Mouse (Mus musculus) heart, adult 2 months (tissue): ENCODE data around the gene Fam102b. TPM values are rescaled to one million over a fixed set of nuclear protein-coding genes. Genes with fewer than 3 reads are reported as not detected.

Source experiments
- DNase-seq, 2 experiments: peaks; one replicate each; pipeline ENCODE4 v3.0.0; 2021
- H3K27ac ChIP-seq: fragments of 200-600 bp; 2 replicates; pipeline ENCODE4 v1.8.1; 2022
- H3K27me3 ChIP-seq: fragments of 200-500 bp; 2 replicates; pipeline ENCODE4 v1.6.1; 2012; ENCODE audit warnings: mild to moderate bottlenecking, low read length, inconsistent platforms, mixed read lengths; ENCODE audit not compliant: control insufficient read depth, insufficient read depth
- H3K36me3 ChIP-seq: fragments of 200-500 bp; 2 replicates; pipeline ENCODE4 v1.6.1; 2012; ENCODE audit warnings: low read length, inconsistent platforms; ENCODE audit not compliant: control insufficient read depth, insufficient read depth
- H3K4me1 ChIP-seq: fragments of 200-500 bp; 2 replicates; pipeline ENCODE4 v1.6.1; 2011; ENCODE audit warnings: low read length; ENCODE audit not compliant: control insufficient read depth, insufficient read depth
- H3K4me3 ChIP-seq: fragments of 200-600 bp; 2 replicates; pipeline ENCODE4 v1.8.1; 2022
- H3K79me2 ChIP-seq: fragments of 200-500 bp; replicated peaks from 2 replicates; pipeline ENCODE4 v1.6.1; 2012; ENCODE audit warnings: mild to moderate bottlenecking, inconsistent platforms, low read length, moderate library complexity, mixed read lengths; ENCODE audit not compliant: control insufficient read depth, insufficient read depth
- H3K9ac ChIP-seq: fragments of 200-500 bp; 2 replicates; pipeline ENCODE4 v1.6.1; 2012; ENCODE audit warnings: low read depth, mild to moderate bottlenecking, control low read depth, inconsistent platforms, low read length, mixed read lengths
- CTCF ChIP-seq: fragments of 200-600 bp; IDR thresholded peaks from 2 replicates; pipeline ENCODE4 v1.8.1; 2022; ENCODE audit warnings: antibody characterized with exemption, mild to moderate bottlenecking, moderate library complexity
- EP300 ChIP-seq: fragments of 200-500 bp; IDR thresholded peaks from 2 replicates; pipeline ENCODE4 v1.6.1; 2011; ENCODE audit warnings: low read depth, low read length, control low read depth; ENCODE audit not compliant: insufficient read depth
- POLR2A ChIP-seq: fragments of 200-500 bp; IDR thresholded peaks from 2 replicates; pipeline ENCODE4 v1.6.1; 2011; ENCODE audit warnings: mild to moderate bottlenecking, low read depth, low read length, control low read depth; ENCODE audit not compliant: insufficient read depth
- WGBS: fragments of 180-500 bp; shearing (Covaris S2); methylation state at CpG from one replicate; pipeline ENCODE4 v1.1.7; 2018; 5-methylcytosine and 5-hydroxymethylcytosine counted together
- intact Hi-C: fragments of 180-260 bp; cut with DNase I; formaldehyde crosslinking; loops from one replicate; pipeline ENCODE4 v1.15.1; 2025
- polyA plus RNA-seq: library from polyadenylated mRNA; depleted of rRNA; stranded (reverse); fragments of >200 nt; gene quantifications from 2 replicates; pipeline ENCODE4 v1.2.3, GENCODE M21; 2012
- total RNA-seq, 2 experiments: library from RNA; stranded (reverse); gene quantifications; 2 replicates each; pipeline ENCODE4 v1.2.3; 2021

Fam102b gene
- total and polyA plus RNA-seq, 3 experiments: 4.9 to 12.7 (median 11.2) TPM

DNA sequence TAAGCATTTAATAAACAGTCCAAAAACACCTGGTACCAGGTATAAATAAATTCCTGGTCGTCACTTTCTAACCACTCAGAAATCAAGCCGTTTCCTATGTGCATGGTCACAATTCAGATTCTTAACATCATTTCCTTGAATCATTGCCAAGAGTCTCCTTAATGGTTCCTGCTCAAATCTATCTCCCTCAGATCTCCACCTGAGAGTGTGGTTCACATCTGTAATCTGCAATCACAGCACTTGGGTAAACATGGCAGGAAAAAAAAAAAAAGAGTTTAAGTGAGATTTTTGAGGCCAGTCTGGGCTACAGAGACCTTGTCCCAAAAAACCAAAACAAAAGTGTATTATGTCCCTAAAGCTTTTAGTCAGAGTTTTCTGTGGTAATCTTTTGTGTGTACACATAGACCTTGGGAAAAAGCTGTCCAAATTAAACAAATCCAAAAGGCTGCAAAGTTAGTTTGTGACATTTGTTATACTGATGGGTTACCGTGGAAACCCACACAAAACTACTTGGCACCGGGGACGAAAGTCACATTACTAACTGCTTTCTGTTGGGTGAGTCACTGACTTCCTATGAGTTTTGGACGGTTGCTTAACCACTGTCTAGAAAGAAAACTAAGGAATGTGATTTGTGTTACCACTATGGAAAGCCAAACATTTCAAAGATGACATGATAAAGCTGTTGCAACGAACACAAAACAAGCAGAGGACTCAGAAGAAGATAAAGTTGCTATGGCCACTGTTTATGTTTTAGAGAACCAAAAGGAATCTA lies 16.7 kb downstream of the Fam102b start:
- H3K27me3 ChIP-seq: no peaks in the 10 kb centered on the region
- H3K4me3 ChIP-seq: no peak overlapping the region
- intact Hi-C loops: loop anchor here (5.0 kb wide), 1 partner anchor 38 kb away; no protein-coding TSS in a partner anchor
- peak in 1 of 2 experiments; percentile 59 for DNase-seq
- 20% methylated on average over 7 of the region's 7 CpGs for WGBS
- peaks cover 12% of the 10 kb centered on the region for H3K36me3 ChIP-seq
- H3K4me1 ChIP-seq: peaks cover 16% of the 10 kb centered on the region
- no peak overlapping the region for H3K9ac ChIP-seq
- H3K27ac ChIP-seq: peak overlapping the region; percentile 41
- TF ChIP-seq POLR2A: no peak
- TF ChIP-seq CTCF: no peak
- no peak for TF ChIP-seq EP300
- H3K79me2 ChIP-seq: peaks cover 3% of the 10 kb centered on the region; the same call in 1 of the 2 replicates

DNA sequence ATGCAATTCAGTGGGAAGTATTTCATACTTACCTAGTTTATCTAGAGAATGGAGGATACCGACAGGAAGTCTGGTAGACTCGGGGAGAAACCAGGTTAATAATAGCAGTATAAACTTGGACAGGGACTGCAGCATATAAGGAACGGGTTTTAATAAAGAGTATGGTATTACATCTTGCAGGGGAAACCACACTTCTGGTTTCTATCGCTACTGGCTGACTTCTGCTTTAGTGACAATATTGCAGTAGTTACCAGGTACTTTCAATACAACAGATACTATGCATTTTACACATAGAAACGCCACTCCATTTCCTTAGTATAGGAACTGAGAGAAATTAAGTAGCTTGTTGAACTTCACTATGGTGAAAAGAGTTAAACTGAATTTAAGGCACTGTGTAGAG lies 19.2 kb downstream of the Fam102b start:
- Histone ChIP-seq H3K27ac (no peak overlapping the region), H3K27me3 (no peaks in the 10 kb centered on the region), H3K79me2 (peaks cover 3% of the 10 kb centered on the region; the same call in 1 of the 2 replicates), H3K36me3 (peaks cover 16% of the 10 kb centered on the region), H3K4me1 (peaks cover 21% of the 10 kb centered on the region), H3K4me3 (no peak overlapping the region), H3K9ac (no peak overlapping the region)
- intact Hi-C loops: no loop called here
- TF ChIP-seq POLR2A: no peak
- TF ChIP-seq EP300: no peak
- TF ChIP-seq CTCF: no peak
- DNase-seq: no peak
- 62% methylated on average over 5 of the region's 5 CpGs for WGBS

DNA sequence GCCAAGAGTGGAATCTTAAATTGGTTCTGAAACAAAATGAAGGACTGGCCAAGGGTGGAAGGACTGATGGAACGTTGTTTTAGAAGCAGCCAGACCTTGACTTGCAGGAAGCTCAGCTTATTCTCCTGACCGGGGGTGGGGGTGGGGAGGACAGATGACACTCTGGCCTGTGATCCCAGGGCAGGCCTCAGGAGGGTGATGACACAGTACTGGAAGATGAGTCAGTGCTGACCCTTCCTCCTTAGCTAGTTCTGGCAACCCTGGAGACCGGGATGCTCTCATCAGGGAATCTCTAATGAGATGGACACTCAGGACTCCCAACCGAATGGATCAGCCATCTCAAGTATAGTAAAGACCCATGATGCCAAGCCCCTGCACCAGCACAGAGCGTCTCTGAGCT lies 21.6 kb downstream of the Fam102b start:
- WGBS: 52% methylated on average over 5 of the region's 5 CpGs
- no peak for TF ChIP-seq CTCF
- TF ChIP-seq POLR2A: no peak
- TF ChIP-seq EP300: no peak
- Histone ChIP-seq H3K79me2 (peaks cover 3% of the 10 kb centered on the region; the same call in 1 of the 2 replicates), H3K27me3 (no peaks in the 10 kb centered on the region), H3K36me3 (peaks cover 13% of the 10 kb centered on the region), H3K4me3 (no peak overlapping the region), H3K27ac (no peak overlapping the region), H3K4me1 (peaks cover 13% of the 10 kb centered on the region), H3K9ac (no peak overlapping the region)
- DNase-seq: no peak
- intact Hi-C loops: no loop called here

DNA sequence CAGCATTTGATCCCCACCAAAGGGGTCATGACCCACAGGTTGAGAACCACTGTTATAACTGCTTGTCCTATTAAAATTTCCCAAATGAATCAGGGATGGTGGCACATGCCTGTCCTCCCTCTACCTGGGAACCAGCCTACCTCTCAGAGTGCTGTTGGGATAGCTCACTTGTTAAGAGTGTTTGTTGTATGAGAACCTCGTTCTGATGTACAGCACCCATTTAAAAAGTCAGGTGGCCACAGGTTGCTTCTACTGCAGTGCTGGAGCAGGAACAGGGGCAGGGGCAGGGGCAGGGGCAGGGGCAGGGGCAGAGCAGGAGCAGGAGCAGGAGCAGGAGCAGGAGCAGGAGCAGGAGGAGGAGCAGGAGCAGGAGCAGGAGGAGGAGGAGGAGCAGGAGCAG lies 28.2 kb downstream of the Fam102b start:
- peaks cover 4% of the 10 kb centered on the region for H3K4me1 ChIP-seq
- DNase-seq: no peak
- no peak overlapping the region for H3K27ac ChIP-seq
- intact Hi-C loops: no loop called here
- no peak overlapping the region for H3K9ac ChIP-seq
- peaks cover 3% of the 10 kb centered on the region; the same call in 1 of the 2 replicates for H3K36me3 ChIP-seq
- 80% methylated on average over 1 of the region's 1 CpGs for WGBS
- H3K79me2 ChIP-seq: no peaks in the 10 kb centered on the region
- no peaks in the 10 kb centered on the region for H3K27me3 ChIP-seq
- TF ChIP-seq CTCF: no peak
- TF ChIP-seq POLR2A: no peak
- TF ChIP-seq EP300: no peak
- H3K4me3 ChIP-seq: no peak overlapping the region

DNA sequence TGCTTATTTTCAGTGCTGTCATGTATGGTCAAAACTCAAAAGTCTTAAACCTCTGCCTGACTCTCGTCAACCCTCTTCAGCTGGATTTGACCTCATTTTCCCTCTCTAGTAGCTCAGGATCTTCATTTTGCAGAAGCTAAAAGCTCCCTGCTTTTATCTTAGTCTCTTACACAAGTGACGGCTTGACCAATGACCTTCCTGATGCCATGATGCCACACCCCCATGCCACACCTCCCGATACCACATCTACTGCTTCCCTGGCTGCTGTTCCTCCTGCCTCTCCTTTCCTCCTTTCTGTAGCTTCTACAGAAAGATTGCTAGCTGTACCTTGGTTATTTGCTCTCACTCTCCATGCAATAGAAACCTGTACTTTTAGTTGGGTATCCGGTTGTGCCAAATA lies 29.6 kb downstream of the Fam102b start:
- WGBS: 48% methylated on average over 4 of the region's 4 CpGs
- DNase-seq: no peak
- TF ChIP-seq EP300 (no peak), POLR2A (no peak), CTCF (no peak)
- intact Hi-C loops: no loop called here
- H3K79me2 ChIP-seq: no peaks in the 10 kb centered on the region
- peaks cover 4% of the 10 kb centered on the region for H3K4me1 ChIP-seq
- peaks cover 3% of the 10 kb centered on the region; the same call in 1 of the 2 replicates for H3K36me3 ChIP-seq
- H3K9ac ChIP-seq: no peak overlapping the region
- no peaks in the 10 kb centered on the region for H3K27me3 ChIP-seq
- no peak overlapping the region for H3K4me3 ChIP-seq
- H3K27ac ChIP-seq: 0 out of 2 replicates have a peak overlapping the region, but pooled peaks have one; percentile 3

DNA sequence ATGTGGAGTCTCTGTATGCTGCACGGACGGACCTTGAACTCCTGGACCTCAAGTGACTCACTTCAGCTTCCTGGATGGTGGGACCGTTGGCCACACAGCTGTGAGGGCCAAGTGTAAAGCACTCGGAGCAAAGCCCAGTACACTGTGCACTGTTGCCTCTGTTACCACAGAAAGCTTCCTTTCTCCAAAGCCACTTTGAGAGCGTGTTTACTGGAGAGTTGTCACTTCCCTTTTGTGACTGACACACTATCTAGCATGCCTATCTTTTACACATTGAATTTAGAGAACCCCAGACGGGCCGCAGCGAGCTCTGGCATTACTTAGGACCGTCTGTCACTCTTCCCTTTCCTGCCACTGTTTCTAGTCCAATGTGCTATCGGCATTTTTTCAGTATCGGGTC lies 30.1 kb downstream of the Fam102b start:
- WGBS: 20% methylated on average over 11 of the region's 11 CpGs
- DNase-seq: peak in 1 of 2 experiments; percentile 24
- TF ChIP-seq EP300 (no peak), CTCF (no peak), POLR2A (no peak)
- Histone ChIP-seq H3K4me3 (no peak overlapping the region), H3K9ac (no peak overlapping the region), H3K4me1 (peaks cover 4% of the 10 kb centered on the region), H3K79me2 (no peaks in the 10 kb centered on the region), H3K27ac (0 out of 2 replicates have a peak overlapping the region, but pooled peaks have one; percentile 3), H3K27me3 (no peaks in the 10 kb centered on the region), H3K36me3 (peaks cover 3% of the 10 kb centered on the region; the same call in 1 of the 2 replicates)
- intact Hi-C loops: no loop called here
